Mouse (Mus musculus): ENCODE data around the gene Cpa5.

- TF ChIP-seq POLR2A (IDR thresholded peaks at IDR 0.05; ENCODE audit: control insufficient read depth, low read depth, low read length), result no peak
- TF ChIP-seq CTCF (IDR thresholded peaks at IDR 0.05; ENCODE audit: control insufficient read depth, insufficient read depth, insufficient replicate concordance, low read depth, low read length), result no peak
Observed at GRCm38 (mm10) chr6:30614251-30614650, 3.4 kb downstream of the Cpa5 start.
